In the genomic region with DNA sequence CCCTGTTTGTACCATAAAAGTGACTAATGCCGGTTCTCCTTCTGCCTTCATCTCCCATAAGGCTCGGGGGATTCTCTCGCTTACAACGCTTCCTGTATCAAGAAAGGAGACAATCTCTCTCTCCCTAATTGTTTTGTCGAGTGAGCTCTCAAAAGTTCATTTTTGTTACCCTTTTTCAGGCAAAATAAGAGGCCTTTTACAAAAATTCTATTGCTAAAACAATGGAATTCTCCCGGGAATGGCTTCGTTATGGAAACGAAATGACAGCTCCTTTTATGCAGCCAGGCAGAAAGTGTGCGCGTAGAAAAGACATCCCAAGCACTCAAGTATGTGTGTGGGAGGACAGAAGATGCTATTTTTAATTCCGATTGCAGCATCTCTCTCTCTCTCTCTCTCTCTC, we compare ENCODE assay signal across 10 mouse cellular contexts.
A peak's percentile ranks its signal among the peaks of the same experiment; 100 is the strongest.
DNase-seq lines count a peak whose midpoint lies in the region; ATAC-seq and TF ChIP-seq lines count a peak whose summit lies in the region.
"Had no signal": no experiment of that assay in that cellular context is flagged by ENCODE, and none has a peak within 500 bp of the region (broad histone marks: within the 10 kb centered on the region; RNA-seq: fewer than 3 reads in every experiment).

No protein-coding gene starts in this region.

- no peak for ATAC-seq in heart, postnatal 0 days (ENCODE audit: insufficient read depth, low read depth)
- ATAC-seq in midbrain, embryonic 11.5 days (ENCODE audit: low FRiP score): no peak
- no peak for ATAC-seq in hindbrain, postnatal 0 days
- ATAC-seq: activated CD4-positive, CD25-positive, alpha-beta regulatory T cell, adult 4 months had no signal

- no peak overlapping the region for H3K4me3 ChIP-seq in heart, postnatal 0 days (ENCODE audit: low read depth, low read length)
- no peak overlapping the region for H3K4me3 ChIP-seq in midbrain, embryonic 11.5 days (ENCODE audit: low read depth, low read length)
- H3K4me3 ChIP-seq in midbrain, embryonic 10.5 days: no peak overlapping the region
- no peak overlapping the region for H3K4me3 ChIP-seq in hindbrain, postnatal 0 days (ENCODE audit: low read length)
- H3K4me3 ChIP-seq in limb, embryonic 10.5 days: no peak overlapping the region
- H3K4me3 ChIP-seq: limb, embryonic 15.5 days had no signal

- peak; percentile 61 for DNase-seq in heart, postnatal 0 days (ENCODE audit: low spot score)
- no peak for DNase-seq in heart, postnatal 14 days
- DNase-seq in midbrain, embryonic 11.5 days (ENCODE audit: low spot score, missing footprints): peak; percentile 78
- DNase-seq in midbrain, embryonic 10.5 days (ENCODE audit: low spot score): no peak
- peak; percentile 64 for DNase-seq in hindbrain, postnatal 0 days (ENCODE audit: low spot score)
- peak; percentile 78 for DNase-seq in telencephalon, adult 2 months (ENCODE audit: low read depth, low spot score)
- DNase-seq in limb, embryonic 10.5 days (ENCODE audit: low spot score): no peak
- DNase-seq: kidney, postnatal 36 days had no signal

- no peak overlapping the region for H3K9ac ChIP-seq in heart, postnatal 0 days (replicated peaks; ENCODE audit: low read depth, low read length)
- H3K9ac ChIP-seq in midbrain, embryonic 11.5 days (ENCODE audit: low read length): no peak overlapping the region
- no peak overlapping the region for H3K9ac ChIP-seq in hindbrain, postnatal 0 days (replicated peaks; ENCODE audit: low read length)
- H3K9ac ChIP-seq: limb, embryonic 15.5 days had no signal

- H3K9me3 ChIP-seq in heart, postnatal 0 days (replicated peaks; ENCODE audit: control insufficient read depth, low read length): no peaks in the 10 kb centered on the region
- H3K9me3 ChIP-seq in midbrain, embryonic 11.5 days (ENCODE audit: control insufficient read depth, low read length): no peaks in the 10 kb centered on the region
- no peaks in the 10 kb centered on the region for H3K9me3 ChIP-seq in midbrain, embryonic 10.5 days (replicated peaks)
- no peaks in the 10 kb centered on the region for H3K9me3 ChIP-seq in hindbrain, postnatal 0 days (ENCODE audit: low read length)
- H3K9me3 ChIP-seq in limb, embryonic 10.5 days (replicated peaks): no peaks in the 10 kb centered on the region
- H3K9me3 ChIP-seq: limb, embryonic 15.5 days had no signal

- no peak for TF ChIP-seq EP300 in heart, postnatal 0 days (IDR thresholded peaks at IDR 0.05; ENCODE audit: low read depth)

- no peaks in the 10 kb centered on the region for H3K36me3 ChIP-seq in heart, postnatal 0 days (replicated peaks; ENCODE audit: control insufficient read depth, insufficient read depth, low read length)
- H3K36me3 ChIP-seq in midbrain, embryonic 11.5 days (ENCODE audit: control insufficient read depth, insufficient read depth, low read length): no peaks in the 10 kb centered on the region
- H3K36me3 ChIP-seq in midbrain, embryonic 10.5 days: no peaks in the 10 kb centered on the region
- H3K36me3 ChIP-seq in hindbrain, postnatal 0 days (ENCODE audit: insufficient read depth, low read length): no peaks in the 10 kb centered on the region
- H3K36me3 ChIP-seq in limb, embryonic 10.5 days: no peaks in the 10 kb centered on the region
- H3K36me3 ChIP-seq: limb, embryonic 15.5 days had no signal

- 30% methylated on average over 11 of the region's 11 CpGs for WGBS in heart, postnatal 0 days
- WGBS in midbrain, embryonic 11.5 days: 88% methylated on average over 11 of the region's 11 CpGs
- 85% methylated on average over 11 of the region's 11 CpGs for WGBS in midbrain, embryonic 10.5 days
- 31% methylated on average over 11 of the region's 11 CpGs for WGBS in hindbrain, postnatal 0 days
- WGBS in limb, embryonic 10.5 days: 90% methylated on average over 11 of the region's 11 CpGs

- no peaks in the 10 kb centered on the region for H3K27me3 ChIP-seq in heart, postnatal 0 days (ENCODE audit: control insufficient read depth, insufficient read depth, low read length)
- no peaks in the 10 kb centered on the region for H3K27me3 ChIP-seq in midbrain, embryonic 11.5 days (ENCODE audit: control insufficient read depth, insufficient read depth, low read length)
- no peaks in the 10 kb centered on the region for H3K27me3 ChIP-seq in midbrain, embryonic 10.5 days (ENCODE audit: low read depth, poor library complexity, severe bottlenecking)
- no peaks in the 10 kb centered on the region for H3K27me3 ChIP-seq in hindbrain, postnatal 0 days (ENCODE audit: insufficient read depth, low read length)
- H3K27me3 ChIP-seq in limb, embryonic 10.5 days (ENCODE audit: low read depth, poor library complexity, severe bottlenecking): no peaks in the 10 kb centered on the region
- H3K27me3 ChIP-seq: limb, embryonic 15.5 days had no signal

- no peak for TF ChIP-seq CTCF in heart, postnatal 0 days (IDR thresholded peaks at IDR 0.05; ENCODE audit: low read depth)
- no peak for TF ChIP-seq CTCF in hindbrain, postnatal 0 days (IDR thresholded peaks at IDR 0.05; ENCODE audit: low read depth)

- intact Hi-C loops in heart, postnatal 14 days (cut with DNase I): no loop called here

- H3K4me2 ChIP-seq in heart, postnatal 0 days (ENCODE audit: low read depth, low read length): peak overlapping the region; percentile 37
- H3K4me2 ChIP-seq in midbrain, embryonic 11.5 days: no peak overlapping the region
- H3K4me2 ChIP-seq in hindbrain, postnatal 0 days (ENCODE audit: low read depth, low read length): peak overlapping the region; percentile 36
- H3K4me2 ChIP-seq: limb, embryonic 15.5 days had no signal

- H3K27ac ChIP-seq in heart, postnatal 0 days (ENCODE audit: low read depth): peak overlapping the region; percentile 39; the same call in 1 of the 2 replicates
- no peak overlapping the region for H3K27ac ChIP-seq in midbrain, embryonic 11.5 days (ENCODE audit: low read depth, low read length)
- no peak overlapping the region for H3K27ac ChIP-seq in midbrain, embryonic 10.5 days (replicated peaks)
- H3K27ac ChIP-seq in hindbrain, postnatal 0 days: peak overlapping the region; percentile 58; the same call in 1 of the 2 replicates
- no peak overlapping the region for H3K27ac ChIP-seq in limb, embryonic 10.5 days
- H3K27ac ChIP-seq: limb, embryonic 15.5 days had no signal

- 0 out of 2 replicates have a peak, but pooled peaks cover 9% of the 10 kb centered on the region for H3K4me1 ChIP-seq in heart, postnatal 0 days (ENCODE audit: control insufficient read depth, insufficient read depth)
- no peaks in the 10 kb centered on the region for H3K4me1 ChIP-seq in midbrain, embryonic 11.5 days (ENCODE audit: control insufficient read depth, insufficient read depth, low read length)
- H3K4me1 ChIP-seq in midbrain, embryonic 10.5 days: no peaks in the 10 kb centered on the region
- no peaks in the 10 kb centered on the region for H3K4me1 ChIP-seq in hindbrain, postnatal 0 days (ENCODE audit: insufficient read depth, low read length)
- H3K4me1 ChIP-seq in limb, embryonic 10.5 days: no peaks in the 10 kb centered on the region
- H3K4me1 ChIP-seq: limb, embryonic 15.5 days had no signal

Comparison
In these comparisons a context has a peak if more than half of its experiments do, and no peak if none do; other contexts are left out.
1. DNase-seq: peak in heart, postnatal 0 days (single experiment), midbrain, embryonic 11.5 days (single experiment), hindbrain, postnatal 0 days (single experiment) and telencephalon, adult 2 months (single experiment); none in heart, postnatal 14 days (0 of 2), midbrain, embryonic 10.5 days (single experiment) and limb, embryonic 10.5 days (single experiment).
2. H3K27ac ChIP-seq: peak in heart, postnatal 0 days (single experiment) and hindbrain, postnatal 0 days (single experiment); none in midbrain, embryonic 11.5 days (single experiment), midbrain, embryonic 10.5 days (single experiment) and limb, embryonic 10.5 days (single experiment).